Mouse (Mus musculus): Measurements from ENCODE around the gene Gas6. TPM values are rescaled to one million over a fixed set of nuclear protein-coding genes. Genes with fewer than 3 reads are reported as not detected.

The Gas6 gene
- total RNA-seq, 2 experiments from 2014 or later: 105 to 116 TPM

DNA sequence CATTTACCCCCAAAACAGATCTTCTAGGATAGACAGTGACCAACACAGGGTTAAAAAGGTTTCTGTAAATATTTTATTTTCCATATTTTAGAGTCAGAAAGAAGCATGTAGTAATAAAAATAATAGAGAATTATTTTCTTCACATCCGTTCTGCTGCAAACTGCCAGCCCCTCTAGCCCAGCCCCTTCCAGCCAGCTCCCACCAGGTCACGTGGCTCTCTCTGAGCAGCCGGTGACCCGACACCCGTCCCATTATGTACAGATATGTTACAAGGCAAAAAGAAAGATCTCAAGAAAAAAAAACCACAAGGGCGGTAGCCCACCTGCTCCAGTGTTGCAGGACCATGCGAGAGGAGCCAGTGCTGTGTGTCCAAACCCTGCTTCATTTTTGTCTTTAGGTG is 29.0 kb downstream of the Gas6 start:
- no peak for DNase-seq (ENCODE audit: low spot score in 2 of 2)

- peak in 1 of 2 experiments; percentile 48 for DNase-seq (ENCODE audit: low spot score in 2 of 2)
Observed at GRCm38 (mm10) chr8:13462392-13462791, 31.9 kb downstream of the Gas6 start.

GRCm38 (mm10) chr8:13461843-13462242 is 32.4 kb downstream of the Gas6 start:
- DNase-seq (ENCODE audit: low spot score in 2 of 2): peak; percentile 85

- no peak for DNase-seq (ENCODE audit: low spot score in 2 of 2)
Observed at GRCm38 (mm10) chr8:13461085-13461765, 33.1 kb downstream of the Gas6 start.

DNA sequence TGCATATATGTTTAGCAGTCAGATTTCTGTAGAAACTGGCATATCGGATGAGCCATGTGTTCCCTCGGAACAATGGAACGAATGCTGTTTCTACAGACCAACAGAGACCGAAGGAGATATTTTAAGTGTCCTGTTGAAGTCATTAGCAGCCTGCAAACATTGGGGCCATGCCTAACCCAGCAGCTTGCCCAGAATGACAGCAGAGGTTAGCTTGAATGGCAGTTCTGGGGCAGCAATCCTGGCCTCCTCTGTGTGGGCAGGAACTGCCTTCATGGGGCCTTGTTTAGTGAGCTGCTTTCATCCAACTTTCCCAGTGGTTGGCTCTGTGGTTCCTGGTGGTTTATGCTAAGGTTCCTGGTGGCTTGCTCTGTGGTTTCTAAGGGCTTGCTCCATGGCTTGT is 34.9 kb downstream of the Gas6 start:
- DNase-seq (ENCODE audit: low spot score in 2 of 2): no peak

DNA sequence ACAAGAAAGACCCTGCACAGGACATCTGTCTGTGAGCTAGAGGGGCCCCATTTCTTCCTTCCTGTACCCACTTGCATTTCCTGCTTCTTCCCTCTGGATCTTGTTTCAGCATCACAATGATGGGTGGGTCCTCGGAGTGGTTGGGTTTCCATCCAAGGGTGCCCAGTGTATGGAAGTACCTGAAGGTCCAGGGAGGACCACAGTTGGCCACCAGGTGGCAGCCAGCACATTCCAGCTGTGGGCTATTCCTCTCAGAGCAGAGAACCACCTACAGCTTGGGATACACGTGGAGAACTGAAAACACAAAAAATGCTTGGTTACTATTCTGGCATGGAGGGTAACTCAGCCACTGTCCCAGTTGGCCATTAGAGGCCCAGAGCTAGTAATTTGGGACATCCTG is 39.0 kb downstream of the Gas6 start:
- peak; percentile 40 to 54 for DNase-seq (ENCODE audit: low spot score in 2 of 2)

- peak; percentile 39 to 50 for DNase-seq (ENCODE audit: low spot score in 2 of 2)
Observed at GRCm38 (mm10) chr8:13454341-13455113, 39.8 kb downstream of the Gas6 start.

GRCm38 (mm10) chr8:13451747-13452277 is 42.5 kb downstream of the Gas6 start:
- no peak for DNase-seq (ENCODE audit: low spot score in 2 of 2)

- no peak for DNase-seq (ENCODE audit: low spot score in 2 of 2)
Observed at GRCm38 (mm10) chr8:13448145-13448544, 46.1 kb downstream of the Gas6 start.

DNA sequence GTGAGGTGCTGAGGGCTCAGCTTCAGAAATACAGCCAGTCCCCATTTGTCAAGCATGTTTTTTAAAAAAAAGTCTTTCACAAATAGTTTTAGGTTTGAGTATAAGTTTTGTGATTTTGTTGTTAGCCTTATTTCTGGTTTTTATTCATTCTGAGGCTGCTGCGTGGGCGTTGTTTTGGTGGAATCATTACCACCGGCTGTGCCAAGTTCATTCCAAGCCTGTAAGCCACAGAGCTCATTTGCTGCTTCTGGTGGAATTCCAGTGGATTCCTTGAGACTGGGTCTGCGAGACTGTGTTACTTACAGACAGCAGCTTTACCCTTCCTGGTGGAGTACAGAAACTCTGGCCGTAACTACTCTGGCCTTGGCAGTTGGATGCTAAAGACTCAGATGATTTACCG is 47.8 kb downstream of the Gas6 start:
- no peak for DNase-seq (ENCODE audit: low spot score in 2 of 2)

GRCm38 (mm10) chr8:13442152-13442551 is 52.1 kb downstream of the Gas6 start:
- DNase-seq (ENCODE audit: low spot score in 2 of 2): no peak

DNA sequence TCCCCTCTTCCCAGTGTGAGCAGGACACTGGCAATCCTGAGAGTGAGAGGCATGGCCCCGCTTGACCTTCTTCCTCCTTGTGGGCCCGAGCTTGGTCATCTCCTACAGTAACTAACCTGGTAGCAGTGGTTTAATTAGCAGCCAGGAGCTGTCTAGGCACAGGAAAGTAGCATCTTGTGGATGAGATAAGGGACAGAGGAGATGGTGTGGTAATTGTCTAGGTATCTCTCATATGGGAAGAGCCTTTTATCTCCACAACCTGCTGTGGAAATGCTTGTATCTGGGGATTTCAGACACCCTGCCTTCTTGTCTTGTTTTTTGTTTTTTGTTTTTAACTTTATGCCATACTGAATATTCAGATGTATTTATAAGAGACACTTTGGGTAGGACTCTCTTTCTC is 56.8 kb downstream of the Gas6 start:
- no peak for DNase-seq (ENCODE audit: low spot score in 2 of 2)

DNA sequence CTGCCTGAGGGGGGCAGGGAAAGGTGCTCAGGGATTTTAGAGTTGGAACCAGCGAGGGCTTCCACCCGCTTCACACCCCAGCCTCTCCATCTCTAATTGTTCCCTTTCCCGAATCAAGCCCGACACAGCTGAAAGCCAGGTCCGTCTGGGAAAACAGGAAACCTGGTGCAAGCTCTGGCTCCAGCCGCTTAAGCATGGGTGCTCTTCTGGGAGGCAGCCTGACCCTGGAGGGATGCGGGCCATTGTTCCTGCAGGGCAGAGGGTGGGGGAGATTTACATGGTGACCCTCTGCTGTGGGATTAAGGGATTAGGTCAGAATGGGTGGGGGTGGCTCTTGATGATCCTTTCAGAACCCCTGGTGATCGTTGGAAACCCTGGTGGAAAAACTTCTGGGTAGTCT is 58.2 kb downstream of the Gas6 start:
- no peak for DNase-seq (ENCODE audit: low spot score in 2 of 2)

GRCm38 (mm10) chr8:13434889-13435288 is 59.4 kb downstream of the Gas6 start, which contains the start of gene Tmem255b:
Gene Tmem255b (plus strand): TSS chr8:13435189.
- DNase-seq (ENCODE audit: low spot score in 2 of 2): no peak

DNA sequence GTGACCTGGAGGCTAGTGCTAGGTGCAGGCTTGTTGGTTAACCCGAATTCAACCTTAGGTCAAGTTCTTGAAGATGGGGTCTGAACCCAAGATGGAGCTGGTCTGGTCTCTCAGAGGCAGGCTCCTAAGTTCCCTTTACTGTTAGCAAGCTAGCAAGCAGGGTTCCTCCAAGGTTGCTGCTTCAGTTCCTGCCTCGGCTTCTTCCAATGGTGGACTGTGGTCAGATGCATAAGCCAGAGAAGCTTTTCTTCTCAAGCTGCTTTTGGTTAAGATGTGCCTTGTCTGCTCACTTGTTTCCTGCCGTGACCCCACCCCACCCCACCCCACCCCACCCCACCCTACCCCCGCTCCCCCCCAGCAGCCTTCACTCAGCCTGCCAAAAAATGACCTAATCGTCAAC is 61.2 kb downstream of the Gas6 start:
- no peak for DNase-seq (ENCODE audit: low spot score in 2 of 2)

DNA sequence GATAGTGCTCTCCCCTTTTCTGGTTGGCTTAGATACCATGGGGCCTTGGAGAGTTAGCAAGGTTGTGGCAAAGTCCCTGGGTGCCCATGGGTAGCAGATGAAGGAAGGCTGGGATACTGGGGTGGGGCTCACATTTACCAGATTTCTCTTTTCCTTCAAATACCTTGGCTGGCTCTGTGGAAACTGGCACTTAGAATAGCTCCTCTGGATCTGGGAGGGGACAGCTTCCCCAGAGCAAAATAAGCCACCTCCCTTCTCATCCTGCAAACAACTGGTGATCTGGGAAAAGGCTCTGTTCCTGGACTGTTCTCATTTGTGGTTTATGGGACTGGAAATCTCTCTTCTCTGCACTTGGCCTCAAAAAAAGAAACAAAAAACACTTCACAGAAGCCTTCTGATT is 63.4 kb downstream of the Gas6 start:
- no peak for DNase-seq (ENCODE audit: low spot score in 2 of 2)

- DNase-seq (ENCODE audit: low spot score in 2 of 2): peak in 1 of 2 experiments; percentile 33
Observed at GRCm38 (mm10) chr8:13430412-13430811, 63.9 kb downstream of the Gas6 start.

GRCm38 (mm10) chr8:13428156-13428555 is 66.1 kb downstream of the Gas6 start:
- no peak for DNase-seq (ENCODE audit: low spot score in 2 of 2)

- no peak for DNase-seq (ENCODE audit: low spot score in 2 of 2)
Observed at GRCm38 (mm10) chr8:13427351-13427750, 66.9 kb downstream of the Gas6 start.

- no peak for DNase-seq (ENCODE audit: low spot score in 2 of 2)
Observed at GRCm38 (mm10) chr8:13420970-13421369, 73.3 kb downstream of the Gas6 start.

GRCm38 (mm10) chr8:13419111-13419639 is 75.1 kb downstream of the Gas6 start:
- DNase-seq (ENCODE audit: low spot score in 2 of 2): no peak

DNA sequence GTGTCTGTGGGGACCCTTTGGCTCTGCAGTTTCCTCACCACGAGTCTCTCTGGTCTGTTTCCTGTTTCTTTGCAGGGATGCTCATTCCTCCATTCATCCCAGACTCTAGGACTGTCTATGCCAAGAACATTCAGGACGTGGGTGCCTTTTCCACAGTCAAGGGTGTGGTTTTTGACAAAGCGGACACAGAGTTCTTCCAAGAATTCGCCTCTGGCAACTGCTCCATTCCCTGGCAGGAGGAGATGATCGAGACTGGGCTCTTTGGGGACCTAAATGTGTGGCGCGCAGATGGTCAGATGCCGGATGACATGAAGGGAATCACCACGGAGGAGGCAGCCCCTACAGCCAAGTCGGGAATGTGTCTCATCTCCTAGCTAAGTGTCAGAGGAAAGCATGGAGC is 78.4 kb downstream of the Gas6 start:
- no peak for DNase-seq (ENCODE audit: low spot score in 2 of 2)
